In the genomic region with DNA sequence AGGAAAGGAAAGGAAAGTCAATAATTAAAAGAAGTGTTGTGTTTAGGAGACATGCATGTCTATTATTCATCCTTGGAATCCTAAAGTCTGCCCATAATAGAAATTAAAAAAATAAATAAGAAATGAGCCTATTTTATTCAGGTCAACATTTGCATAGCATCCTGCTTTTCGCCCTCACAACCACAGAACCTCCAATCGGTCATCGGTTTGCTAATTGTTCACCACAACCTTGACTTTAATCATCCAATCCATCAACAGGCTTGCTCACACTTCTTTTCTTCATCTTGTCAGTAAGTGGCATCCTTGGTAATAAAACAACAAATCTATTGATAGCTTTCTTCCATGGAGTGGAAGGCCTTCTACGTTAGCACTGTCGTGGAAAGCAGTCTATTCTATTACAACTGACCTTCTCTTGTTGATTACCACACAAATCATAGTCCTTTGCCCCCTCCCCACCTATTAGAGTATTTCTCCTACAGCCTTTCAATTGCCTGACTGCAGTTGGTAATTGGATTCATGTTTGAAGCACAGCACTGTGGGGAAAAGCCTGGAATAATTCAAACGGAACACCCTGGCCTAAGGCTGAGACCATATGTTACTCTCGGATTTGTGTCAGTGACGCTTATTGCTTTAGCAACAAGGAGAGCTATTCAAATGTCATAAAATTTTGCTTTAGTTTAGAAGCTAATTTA, we compare ENCODE assay signal across 10 mouse cellular contexts.
DNase-seq lines count a peak whose midpoint lies in the region; ATAC-seq lines count a peak whose summit lies in the region.
"Had no signal": no experiment of that assay in that cellular context is flagged by ENCODE, and none has a peak within 500 bp of the region (broad histone marks: within the 10 kb centered on the region; RNA-seq: fewer than 3 reads in every experiment).

No protein-coding gene starts in this region.

- no peaks in the 10 kb centered on the region for H3K27me3 ChIP-seq in forebrain, embryonic 11.5 days (ENCODE audit: control insufficient read depth, insufficient read depth, low read length)
- H3K27me3 ChIP-seq in forebrain, embryonic 10.5 days (ENCODE audit: poor library complexity, severe bottlenecking) = no peaks in the 10 kb centered on the region
- H3K27me3 ChIP-seq in hindbrain, embryonic 12.5 days = no peaks in the 10 kb centered on the region
- H3K27me3 ChIP-seq in midbrain, embryonic 13.5 days = no peaks in the 10 kb centered on the region
- H3K27me3 ChIP-seq: lung, embryonic 15.5 days; Patski had no signal

- 63% methylated on average over 8 of the region's 8 CpGs for WGBS in forebrain, embryonic 11.5 days
- WGBS in forebrain, embryonic 10.5 days = 78% methylated on average over 8 of the region's 8 CpGs
- WGBS in hindbrain, embryonic 12.5 days = 63% methylated on average over 8 of the region's 8 CpGs
- WGBS in midbrain, embryonic 13.5 days = 55% methylated on average over 8 of the region's 8 CpGs

- 0 out of 2 replicates have a peak, but pooled peaks cover 2% of the 10 kb centered on the region for H3K4me1 ChIP-seq in forebrain, embryonic 11.5 days (replicated peaks; ENCODE audit: control insufficient read depth, insufficient read depth, low read length)
- H3K4me1 ChIP-seq in forebrain, embryonic 10.5 days = peaks cover 10% of the 10 kb centered on the region; the same call in 1 of the 2 replicates
- 0 out of 2 replicates have a peak, but pooled peaks cover 4% of the 10 kb centered on the region for H3K4me1 ChIP-seq in hindbrain, embryonic 12.5 days
- H3K4me1 ChIP-seq in midbrain, embryonic 13.5 days (replicated peaks) = peaks cover 8% of the 10 kb centered on the region
- H3K4me1 ChIP-seq: lung, embryonic 15.5 days had no signal

- H3K36me3 ChIP-seq in forebrain, embryonic 11.5 days (ENCODE audit: control insufficient read depth, insufficient read depth, low read length) = no peaks in the 10 kb centered on the region
- H3K36me3 ChIP-seq in forebrain, embryonic 10.5 days (replicated peaks) = no peaks in the 10 kb centered on the region
- no peaks in the 10 kb centered on the region for H3K36me3 ChIP-seq in hindbrain, embryonic 12.5 days
- H3K36me3 ChIP-seq in midbrain, embryonic 13.5 days = no peaks in the 10 kb centered on the region
- H3K36me3 ChIP-seq: lung, embryonic 15.5 days had no signal

- no peak overlapping the region for H3K27ac ChIP-seq in forebrain, embryonic 11.5 days (ENCODE audit: low read depth, low read length)
- H3K27ac ChIP-seq in forebrain, embryonic 10.5 days = no peak overlapping the region
- H3K27ac ChIP-seq in hindbrain, embryonic 12.5 days = no peak overlapping the region
- H3K27ac ChIP-seq in midbrain, embryonic 13.5 days = peak overlapping the region; percentile 25; the same call in 1 of the 2 replicates
- H3K27ac ChIP-seq: lung, embryonic 15.5 days had no signal

- no peak for DNase-seq in forebrain, embryonic 11.5 days (ENCODE audit: low spot score)
- no peak for DNase-seq in forebrain, embryonic 10.5 days (ENCODE audit: extremely low spot score, low spot score)
- DNase-seq in cerebellum, adult 11-12 months = peak; percentile 56
- no peak for DNase-seq in yolk sac, embryonic 10.5 days (ENCODE audit: low spot score)
- DNase-seq in MN1 (ENCODE audit: low spot score) = no peak
- DNase-seq in adrenal gland, postnatal 25 days = no peak

- no peaks in the 10 kb centered on the region for H3K9me3 ChIP-seq in forebrain, embryonic 11.5 days (ENCODE audit: control insufficient read depth, low read length)
- H3K9me3 ChIP-seq in forebrain, embryonic 10.5 days = no peaks in the 10 kb centered on the region
- H3K9me3 ChIP-seq in hindbrain, embryonic 12.5 days (replicated peaks) = no peaks in the 10 kb centered on the region
- no peaks in the 10 kb centered on the region for H3K9me3 ChIP-seq in midbrain, embryonic 13.5 days
- H3K9me3 ChIP-seq: lung, embryonic 15.5 days had no signal

- peak; percentile 61 for ATAC-seq in forebrain, embryonic 11.5 days (replicated peaks; ENCODE audit: low FRiP score)
- peak; percentile 85 for ATAC-seq in hindbrain, embryonic 12.5 days (ENCODE audit: low FRiP score)
- peak; percentile 82 for ATAC-seq in midbrain, embryonic 13.5 days
- ATAC-seq: Patski had no signal

- H3K9ac ChIP-seq in forebrain, embryonic 11.5 days (ENCODE audit: low read length) = no peak overlapping the region
- H3K9ac ChIP-seq in hindbrain, embryonic 12.5 days = no peak overlapping the region
- H3K9ac ChIP-seq in midbrain, embryonic 13.5 days (replicated peaks) = no peak overlapping the region
- H3K9ac ChIP-seq: lung, embryonic 15.5 days had no signal

- no peak overlapping the region for H3K4me3 ChIP-seq in forebrain, embryonic 11.5 days (ENCODE audit: low read depth, low read length)
- H3K4me3 ChIP-seq in forebrain, embryonic 10.5 days = no peak overlapping the region
- H3K4me3 ChIP-seq in hindbrain, embryonic 12.5 days = no peak overlapping the region
- H3K4me3 ChIP-seq in midbrain, embryonic 13.5 days (replicated peaks) = no peak overlapping the region
- H3K4me3 ChIP-seq: lung, embryonic 15.5 days had no signal

- no peak overlapping the region for H3K4me2 ChIP-seq in forebrain, embryonic 11.5 days (ENCODE audit: low read depth, low read length, severe bottlenecking)
- H3K4me2 ChIP-seq in hindbrain, embryonic 12.5 days (replicated peaks) = no peak overlapping the region
- no peak overlapping the region for H3K4me2 ChIP-seq in midbrain, embryonic 13.5 days (replicated peaks)
- H3K4me2 ChIP-seq: lung, embryonic 15.5 days had no signal
